Mouse (Mus musculus) stomach, postnatal 0 days (tissue): Measurements from ENCODE around the gene Gramd1c.

Experiments
- CTCF ChIP-seq: IDR thresholded peaks from 2 replicates; pipeline ENCODE4 v1.5.1; 2016; ENCODE audit warnings: antibody characterized with exemption, low read depth, mild to moderate bottlenecking, moderate library complexity
- EP300 ChIP-seq: optimal IDR thresholded peaks from 2 replicates; pipeline ENCODE3; 2016; ENCODE audit warnings: antibody characterized with exemption

DNA sequence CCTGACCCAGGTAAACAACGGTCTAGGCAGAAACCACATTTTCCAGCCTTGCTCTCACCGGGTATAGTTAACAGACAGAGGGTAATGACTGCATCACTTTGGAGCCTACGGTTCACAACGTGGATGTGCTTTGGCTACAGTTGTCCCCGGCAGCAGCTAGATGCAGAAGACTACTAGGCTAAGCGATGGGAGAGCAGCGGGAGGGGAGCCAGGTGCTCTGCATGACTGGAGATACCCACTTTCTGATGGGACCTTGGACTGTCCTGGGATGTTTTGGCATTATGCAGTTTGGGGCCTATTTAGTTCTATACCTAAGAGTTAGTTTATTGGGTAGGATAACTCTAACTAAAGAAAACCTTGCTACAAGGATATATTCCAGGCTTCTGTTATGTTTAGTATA lies 36.2 kb upstream of the Gramd1c start:
- TF ChIP-seq CTCF (no peak), EP300 (no peak)
